Mouse (Mus musculus) C2C12 (cell line): ENCODE data around the gene Wfdc5. TPM values are rescaled to one million over a fixed set of nuclear protein-coding genes. Genes with fewer than 3 reads are reported as not detected.

Source experiments
- H3K27me3 ChIP-seq: one replicate; pipeline ENCODE4 v1.6.1; 2011; ENCODE audit not compliant: control insufficient read depth, insufficient read depth, insufficient read length
- H3K36me3 ChIP-seq: one replicate; pipeline ENCODE4 v1.6.1; 2011; ENCODE audit not compliant: control insufficient read depth, insufficient read depth
- H3K4me3 ChIP-seq: one replicate; pipeline ENCODE4 v1.5.1; 2011; ENCODE audit warnings: mild to moderate bottlenecking, control low read depth; ENCODE audit not compliant: poor library complexity, insufficient read depth, severe bottlenecking
- H3K79me2 ChIP-seq: one replicate; pipeline ENCODE4 v1.6.1; 2011; ENCODE audit not compliant: control insufficient read depth, insufficient read depth
- H3K79me3 ChIP-seq: one replicate; pipeline ENCODE4 v1.6.1; 2011; ENCODE audit warnings: low read depth, control low read depth
- H3ac ChIP-seq: one replicate; pipeline ENCODE3; 2011; ENCODE audit warnings: low read depth; ENCODE audit not compliant: control insufficient read depth, insufficient read length
- CEBPB ChIP-seq: IDR thresholded peaks from one replicate; pipeline ENCODE4 v1.6.1; 2011; ENCODE audit warnings: low read depth, mild to moderate bottlenecking, control low read depth, moderate library complexity
- CTCF ChIP-seq: IDR thresholded peaks from one replicate; pipeline ENCODE4 v1.5.1; 2011; ENCODE audit not compliant: control insufficient read depth, insufficient read depth, insufficient read length
- FOSL1 ChIP-seq: IDR thresholded peaks from one replicate; pipeline ENCODE4 v1.8.0; 2011; ENCODE audit warnings: mild to moderate bottlenecking, low read length; ENCODE audit not compliant: poor library complexity, insufficient read depth, severe bottlenecking
- MAX ChIP-seq: IDR thresholded peaks from one replicate; pipeline ENCODE4 v1.6.1; 2011; ENCODE audit warnings: mild to moderate bottlenecking, control low read depth
- MYOD1 ChIP-seq: IDR thresholded peaks from one replicate; pipeline ENCODE4 v1.6.1; 2011; ENCODE audit warnings: low read depth; ENCODE audit not compliant: control insufficient read depth, insufficient read length
- MYOG ChIP-seq: IDR thresholded peaks from one replicate; pipeline ENCODE4 v1.6.1; 2011; ENCODE audit not compliant: control insufficient read depth, insufficient read length; ENCODE audit errors: extremely low read depth
- USF1 ChIP-seq: IDR thresholded peaks from one replicate; pipeline ENCODE4 v1.6.1; 2011; ENCODE audit warnings: low read depth, mild to moderate bottlenecking, control low read depth, moderate library complexity
- polyA plus RNA-seq: library from polyadenylated mRNA; unstranded; fragments of >200 nt; fragmentation: generic; extraction: Trizol; gene quantifications from one replicate; pipeline ENCODE4 v1.2.1, GENCODE M21; 2012; ENCODE audit warnings: missing spikeins

Wfdc5 gene
- polyA plus RNA-seq, 1 experiment, result not detected

DNA sequence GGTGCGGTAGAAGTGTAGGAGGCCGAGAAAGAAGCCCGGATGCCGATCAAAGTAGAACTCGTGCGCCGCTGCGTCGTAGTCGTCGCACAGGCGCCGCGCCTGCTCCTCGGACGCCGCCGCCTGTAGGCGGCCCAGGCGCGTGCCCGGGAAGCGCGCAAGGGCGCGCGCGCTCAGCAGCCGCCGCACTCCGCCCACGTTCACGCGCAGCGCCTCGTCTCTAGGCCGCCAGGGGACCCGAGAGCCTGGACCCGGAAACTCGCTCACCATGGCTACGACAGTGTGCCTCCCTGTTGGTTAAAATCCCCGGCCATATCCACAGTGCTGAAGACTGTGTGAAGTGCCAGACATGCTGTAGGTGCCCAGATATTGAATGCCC is 14.0 kb downstream of the Wfdc5 start:
- Histone ChIP-seq H3K79me2 (no peaks in the 10 kb centered on the region), H3K27me3 (peaks cover 66% of the 10 kb centered on the region), H3K36me3 (no peaks in the 10 kb centered on the region), H3K4me3 (no peak overlapping the region), H3K79me3 (no peaks in the 10 kb centered on the region), H3ac (no peak overlapping the region)
- no peak for TF ChIP-seq USF1
- no peak for TF ChIP-seq CEBPB
- TF ChIP-seq CTCF, result no peak
- no peak for TF ChIP-seq MAX
- TF ChIP-seq MYOD1, result no peak
- no peak for TF ChIP-seq MYOG
- no peak for TF ChIP-seq FOSL1

DNA sequence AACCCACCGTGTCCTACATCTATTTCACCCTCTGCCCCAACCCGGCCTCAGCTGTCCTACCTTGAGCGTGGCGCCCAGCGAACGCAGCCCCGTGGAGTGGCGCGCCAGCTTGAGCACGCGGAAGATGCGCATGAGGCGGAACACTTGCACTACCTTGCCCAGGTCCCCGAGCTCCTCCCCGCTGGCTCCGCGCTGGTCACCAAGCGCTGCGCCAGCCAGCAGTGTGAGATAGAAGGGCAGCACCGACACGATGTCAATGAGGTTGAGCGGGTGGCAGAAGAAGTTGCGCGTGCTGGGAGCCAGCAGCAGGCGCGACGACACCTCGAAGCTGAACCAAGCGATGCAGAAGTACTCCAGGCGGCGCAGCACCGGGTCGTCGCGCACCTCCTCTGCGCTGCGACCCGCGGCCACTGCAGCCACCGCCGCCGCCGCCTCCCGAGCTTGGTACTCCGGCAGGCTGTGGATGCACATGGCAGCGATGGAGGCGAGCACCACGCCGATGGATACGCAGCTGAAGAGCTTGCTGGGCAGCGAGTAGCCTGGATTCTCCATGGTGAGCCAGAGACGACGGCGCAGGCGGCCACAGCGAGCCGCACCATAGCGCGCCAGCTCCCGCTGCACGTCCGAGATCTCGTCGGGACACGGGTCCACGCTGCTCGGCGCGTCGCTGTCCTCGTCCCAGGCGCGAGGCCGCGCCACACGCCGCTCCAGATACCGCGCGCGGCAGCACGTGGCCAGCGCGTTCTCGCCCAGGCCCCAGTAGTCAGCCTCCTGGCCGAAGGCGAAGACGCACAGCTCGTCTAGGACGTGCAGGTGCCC is 14.6 kb downstream of the Wfdc5 start:
- no peak overlapping the region for H3K4me3 ChIP-seq
- peaks cover 60% of the 10 kb centered on the region for H3K27me3 ChIP-seq
- no peaks in the 10 kb centered on the region for H3K79me3 ChIP-seq
- H3K79me2 ChIP-seq, result no peaks in the 10 kb centered on the region
- no peaks in the 10 kb centered on the region for H3K36me3 ChIP-seq
- TF ChIP-seq USF1 (no peak), MAX (no peak), MYOG (no peak)
- H3ac ChIP-seq, result no peak overlapping the region

- TF ChIP-seq CEBPB (no peak), CTCF (no peak), FOSL1 (no peak), MYOG (no peak), MYOD1 (no peak), USF1 (no peak), MAX (no peak)
- H3K4me3 ChIP-seq, result no peak overlapping the region
- no peaks in the 10 kb centered on the region for H3K79me3 ChIP-seq
- H3K79me2 ChIP-seq, result no peaks in the 10 kb centered on the region
- peaks cover 45% of the 10 kb centered on the region for H3K27me3 ChIP-seq
- no peaks in the 10 kb centered on the region for H3K36me3 ChIP-seq
- H3ac ChIP-seq, result no peak overlapping the region
Measured at GRCm38 (mm10) chr2:164164941-164165340, 17.6 kb downstream of the Wfdc5 start.

DNA sequence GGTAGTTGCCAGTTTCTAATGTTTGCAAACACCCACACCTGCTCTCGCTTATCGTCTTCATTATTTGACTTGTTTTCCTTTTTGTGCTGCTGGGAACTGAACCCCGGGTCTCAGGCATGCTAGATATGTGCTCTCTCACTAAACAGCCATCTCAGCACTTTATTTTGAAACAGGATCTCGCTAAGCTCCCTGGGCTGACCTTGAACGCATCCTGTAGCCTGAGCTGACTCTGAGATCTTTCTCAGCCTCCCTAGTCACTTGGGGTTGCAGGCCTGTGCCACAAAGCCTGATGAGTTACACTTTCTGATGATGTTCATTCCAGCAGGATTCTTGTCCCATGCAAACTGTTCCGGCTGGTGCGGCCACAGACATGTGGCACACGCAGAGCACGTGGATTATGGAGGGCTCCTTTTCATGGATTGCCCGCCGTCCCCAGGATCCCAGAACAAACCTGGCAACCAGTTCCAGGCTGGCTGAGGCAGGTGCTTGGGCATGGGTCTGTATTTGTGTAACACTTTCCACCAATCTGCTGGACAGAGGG is 21.0 kb downstream of the Wfdc5 start:
- no peaks in the 10 kb centered on the region for H3K79me2 ChIP-seq
- H3K79me3 ChIP-seq, result no peaks in the 10 kb centered on the region
- H3K36me3 ChIP-seq, result no peaks in the 10 kb centered on the region
- no peak overlapping the region for H3ac ChIP-seq
- peaks cover 23% of the 10 kb centered on the region for H3K27me3 ChIP-seq
- no peak overlapping the region for H3K4me3 ChIP-seq
- TF ChIP-seq MYOG (no peak), USF1 (no peak), MYOD1 (no peak), CTCF (no peak), CEBPB (no peak), MAX (no peak), FOSL1 (no peak)

GRCm38 (mm10) chr2:164158838-164159237 is 23.7 kb downstream of the Wfdc5 start:
- Histone ChIP-seq H3K36me3 (peaks cover 13% of the 10 kb centered on the region), H3K4me3 (no peak overlapping the region), H3K27me3 (peaks cover 5% of the 10 kb centered on the region), H3ac (no peak overlapping the region), H3K79me3 (no peaks in the 10 kb centered on the region), H3K79me2 (no peaks in the 10 kb centered on the region)
- TF ChIP-seq MAX (no peak), USF1 (no peak), MYOG (no peak), MYOD1 (no peak), CEBPB (no peak), FOSL1 (no peak), CTCF (no peak)

- Histone ChIP-seq H3ac (no peak overlapping the region), H3K4me3 (no peak overlapping the region), H3K79me2 (no peaks in the 10 kb centered on the region), H3K36me3 (peaks cover 37% of the 10 kb centered on the region), H3K79me3 (no peaks in the 10 kb centered on the region), H3K27me3 (no peaks in the 10 kb centered on the region)
- no peak for TF ChIP-seq CTCF
- TF ChIP-seq CEBPB, result no peak
- no peak for TF ChIP-seq MYOD1
- no peak for TF ChIP-seq MYOG
- TF ChIP-seq MAX, result no peak
- TF ChIP-seq FOSL1, result no peak
- no peak for TF ChIP-seq USF1
Measured at GRCm38 (mm10) chr2:164156158-164156557, 26.4 kb downstream of the Wfdc5 start.
